Mouse (Mus musculus): Measurements from ENCODE around the gene Clec18a. TPM values are rescaled to one million over a fixed set of nuclear protein-coding genes. Genes with fewer than 3 reads are reported as not detected.
A peak's percentile ranks its signal among the peaks of the same experiment; 100 is the strongest.
"Not testable (repeated sequence)": the region's sequence is repeated elsewhere in the genome, so short reads cannot be mapped to it uniquely, and the experiment has no call there.

Clec18a gene
- polyA plus RNA-seq, 1 experiment from 2014 or later = not detected

GRCm38 (mm10) chr8:111079461-111079860, 12.8 kb downstream of the Clec18a start:
- 51% methylated on average over 5 of the region's 5 CpGs for WGBS (ENCODE audit: insufficient replicate concordance)
- no peak for DNase-seq
- H3K4me3 ChIP-seq (replicated peaks) = no peak overlapping the region
- 0 out of 2 replicates have a peak, but pooled peaks cover 3% of the 10 kb centered on the region for H3K4me1 ChIP-seq (replicated peaks)
- no peak for ATAC-seq (ENCODE audit: low read depth)
- 0 out of 2 replicates have a peak, but pooled peaks cover 2% of the 10 kb centered on the region for H3K27me3 ChIP-seq
- no peaks in the 10 kb centered on the region for H3K36me3 ChIP-seq
- H3K4me2 ChIP-seq = no peak overlapping the region
- no peak overlapping the region for H3K27ac ChIP-seq
- H3K9me3 ChIP-seq (replicated peaks) = no peaks in the 10 kb centered on the region
- H3K9ac ChIP-seq = no peak overlapping the region

- Histone ChIP-seq H3K4me3 (replicated peaks) (no peak overlapping the region), H3K9ac (no peak overlapping the region), H3K9me3 (replicated peaks) (peaks cover 5% of the 10 kb centered on the region; the same call in 1 of the 2 replicates), H3K4me2 (no peak overlapping the region), H3K36me3 (no peaks in the 10 kb centered on the region), H3K27ac (no peak overlapping the region), H3K27me3 (no peaks in the 10 kb centered on the region), H3K4me1 (replicated peaks) (0 out of 2 replicates have a peak, but pooled peaks cover 3% of the 10 kb centered on the region)
- ATAC-seq (ENCODE audit: low read depth) (no peak), DNase-seq (no peak)
- 69% methylated on average over 3 of the region's 3 CpGs for WGBS (ENCODE audit: insufficient replicate concordance)
Measured at GRCm38 (mm10) chr8:111075926-111076325, 16.3 kb downstream of the Clec18a start.

GRCm38 (mm10) chr8:111068660-111069059, 23.6 kb downstream of the Clec18a start:
- not testable (repeated sequence) for H3K36me3 ChIP-seq; H3K9ac ChIP-seq; H3K9me3 ChIP-seq (replicated peaks); DNase-seq; H3K4me1 ChIP-seq (replicated peaks); H3K27ac ChIP-seq; H3K4me3 ChIP-seq (replicated peaks); ATAC-seq (ENCODE audit: low read depth); H3K27me3 ChIP-seq; H3K4me2 ChIP-seq
- WGBS (ENCODE audit: insufficient replicate concordance) = 71% methylated on average over 9 of the region's 9 CpGs

GRCm38 (mm10) chr8:111067439-111067838, 24.8 kb downstream of the Clec18a start:
- DNase-seq (no peak), ATAC-seq (ENCODE audit: low read depth) (no peak)
- Histone ChIP-seq H3K4me2 (no peak overlapping the region), H3K4me3 (replicated peaks) (no peak overlapping the region), H3K4me1 (replicated peaks) (0 out of 2 replicates have a peak, but pooled peaks cover 5% of the 10 kb centered on the region), H3K36me3 (no peaks in the 10 kb centered on the region), H3K27me3 (peaks cover 2% of the 10 kb centered on the region; the same call in 1 of the 2 replicates), H3K9me3 (replicated peaks) (no peaks in the 10 kb centered on the region), H3K27ac (no peak overlapping the region), H3K9ac (no peak overlapping the region)
- WGBS (ENCODE audit: insufficient replicate concordance) = 34% methylated on average over 10 of the region's 10 CpGs

- Histone ChIP-seq H3K4me3 (replicated peaks) (no peak overlapping the region), H3K9me3 (replicated peaks) (no peaks in the 10 kb centered on the region), H3K27ac (no peak overlapping the region), H3K27me3 (peaks cover 2% of the 10 kb centered on the region; the same call in 1 of the 2 replicates), H3K36me3 (no peaks in the 10 kb centered on the region), H3K9ac (no peak overlapping the region), H3K4me1 (replicated peaks) (peaks cover 16% of the 10 kb centered on the region), H3K4me2 (no peak overlapping the region)
- DNase-seq (no peak), ATAC-seq (ENCODE audit: low read depth) (no peak)
- WGBS (ENCODE audit: insufficient replicate concordance) = 48% methylated on average over 4 of the region's 4 CpGs
Measured at GRCm38 (mm10) chr8:111066308-111066707, 25.9 kb downstream of the Clec18a start.

GRCm38 (mm10) chr8:111062893-111063292, 29.3 kb downstream of the Clec18a start:
- WGBS (ENCODE audit: insufficient replicate concordance) = 61% methylated on average over 2 of the region's 2 CpGs
- no peaks in the 10 kb centered on the region for H3K36me3 ChIP-seq
- H3K4me3 ChIP-seq (replicated peaks) = 0 out of 2 replicates have a peak overlapping the region, but pooled peaks have one; percentile 71
- ATAC-seq (ENCODE audit: low read depth) (no peak), DNase-seq (no peak)
- no peaks in the 10 kb centered on the region for H3K9me3 ChIP-seq (replicated peaks)
- no peak overlapping the region for H3K27ac ChIP-seq
- peak overlapping the region; percentile 88 for H3K4me2 ChIP-seq
- no peak overlapping the region for H3K9ac ChIP-seq
- H3K27me3 ChIP-seq = no peaks in the 10 kb centered on the region; the same call in 1 of the 2 replicates
- H3K4me1 ChIP-seq (replicated peaks) = peaks cover 48% of the 10 kb centered on the region

GRCm38 (mm10) chr8:111062072-111062757, 30.0 kb downstream of the Clec18a start:
- peak overlapping the region; percentile 71 for H3K4me3 ChIP-seq (replicated peaks)
- peak overlapping the region; percentile 70 for H3K9ac ChIP-seq
- no peaks in the 10 kb centered on the region; the same call in 1 of the 2 replicates for H3K36me3 ChIP-seq
- no peaks in the 10 kb centered on the region for H3K9me3 ChIP-seq (replicated peaks)
- H3K27me3 ChIP-seq = no peaks in the 10 kb centered on the region; the same call in 1 of the 2 replicates
- WGBS (ENCODE audit: insufficient replicate concordance) = under 1% methylated on average over 27 of the region's 27 CpGs
- H3K4me2 ChIP-seq = peak overlapping the region; percentile 88
- ATAC-seq (ENCODE audit: low read depth) (peak; percentile 84), DNase-seq (peak; percentile 75)
- no peak overlapping the region for H3K27ac ChIP-seq
- peaks cover 55% of the 10 kb centered on the region for H3K4me1 ChIP-seq (replicated peaks)

GRCm38 (mm10) chr8:111061688-111062071, 30.5 kb downstream of the Clec18a start:
- Histone ChIP-seq H3K27ac (no peak overlapping the region), H3K4me1 (replicated peaks) (peaks cover 60% of the 10 kb centered on the region), H3K9ac (peak overlapping the region; percentile 70), H3K4me2 (peak overlapping the region; percentile 88), H3K9me3 (replicated peaks) (no peaks in the 10 kb centered on the region), H3K4me3 (replicated peaks) (peak overlapping the region; percentile 71), H3K27me3 (no peaks in the 10 kb centered on the region; the same call in 1 of the 2 replicates), H3K36me3 (no peaks in the 10 kb centered on the region; the same call in 1 of the 2 replicates)
- no peak for DNase-seq
- no peak for ATAC-seq (ENCODE audit: low read depth)
- WGBS (ENCODE audit: insufficient replicate concordance) = under 1% methylated on average over 14 of the region's 14 CpGs

GRCm38 (mm10) chr8:111058946-111059572, 33.2 kb downstream of the Clec18a start:
- H3K4me2 ChIP-seq = no peak overlapping the region
- no peak overlapping the region for H3K27ac ChIP-seq
- H3K27me3 ChIP-seq = no peaks in the 10 kb centered on the region
- H3K36me3 ChIP-seq = peaks cover 19% of the 10 kb centered on the region
- H3K9me3 ChIP-seq (replicated peaks) = no peaks in the 10 kb centered on the region
- no peak overlapping the region; the same call in 1 of the 2 replicates for H3K9ac ChIP-seq
- no peak for ATAC-seq (ENCODE audit: low read depth)
- WGBS (ENCODE audit: insufficient replicate concordance) = 49% methylated on average over 2 of the region's 2 CpGs
- peaks cover 78% of the 10 kb centered on the region for H3K4me1 ChIP-seq (replicated peaks)
- DNase-seq = no peak
- no peak overlapping the region for H3K4me3 ChIP-seq (replicated peaks)

- Histone ChIP-seq H3K4me3 (replicated peaks) (peak overlapping the region; percentile 94), H3K27me3 (no peaks in the 10 kb centered on the region), H3K4me1 (replicated peaks) (peaks cover 67% of the 10 kb centered on the region), H3K36me3 (peaks cover 42% of the 10 kb centered on the region), H3K27ac (peak overlapping the region; percentile 90), H3K4me2 (peak overlapping the region; percentile 100), H3K9ac (peak overlapping the region; percentile 94), H3K9me3 (replicated peaks) (no peaks in the 10 kb centered on the region)
- ATAC-seq (ENCODE audit: low read depth) (peak; percentile 52), DNase-seq (peak; percentile 29)
- whole genome bisulfite sequencing (ENCODE audit: insufficient replicate concordance) = under 1% methylated on average over 52 of the region's 63 CpGs
Measured at GRCm38 (mm10) chr8:111056691-111057293, 35.4 kb downstream of the Clec18a start.

- H3K36me3 ChIP-seq = peaks cover 48% of the 10 kb centered on the region
Measured at GRCm38 (mm10) chr8:111056158-111056663, 36.0 kb downstream of the Clec18a start, which contains the start of gene Exosc6. Gene Exosc6 (plus strand): TSS chr8:111056339.

More at GRCm38 (mm10) chr8:111056158-111056663, 36.0 kb downstream of the Clec18a start, which contains the start of gene Exosc6:
- peak; percentile 86 for DNase-seq
- Histone ChIP-seq H3K9ac (peak within 1 kb of the TSS; percentile 94), H3K4me1 (replicated peaks) (peaks cover 61% of the 10 kb centered on the region), H3K4me2 (peak within 1 kb of the TSS; percentile 100), H3K9me3 (replicated peaks) (no peaks in the 10 kb centered on the region), H3K27me3 (no peaks in the 10 kb centered on the region), H3K27ac (peak within 1 kb of the TSS; percentile 90), H3K4me3 (replicated peaks) (peak within 1 kb of the TSS; percentile 94)
- peak; percentile 91 for ATAC-seq (ENCODE audit: low read depth)
- under 1% methylated on average over 65 of the region's 68 CpGs for WGBS (ENCODE audit: insufficient replicate concordance)
